Mouse (Mus musculus) spleen, adult 2 months (tissue): Measurements from ENCODE around the gene Slc10a4. TPM values are rescaled to one million over a fixed set of nuclear protein-coding genes. Genes with fewer than 3 reads are reported as not detected.
A peak's percentile ranks its signal among the peaks of the same experiment; 100 is the strongest.
"Not testable (repeated sequence)": the region's sequence is repeated elsewhere in the genome, so short reads cannot be mapped to it uniquely, and the experiment has no call there.

ENCODE experiments used
- DNase-seq, 2 experiments: peaks; one replicate each; pipeline versions ENCODE4 v3.0.0 to v3.0.0-alpha.2; 2012 to 2021; ENCODE audit warnings: low spot score in 2 of 2, low read depth in 1 of 2
- H3K27ac ChIP-seq: fragments of 200-500 bp; 2 replicates; pipeline ENCODE4 v1.5.1; 2012; ENCODE audit warnings: low read length, inconsistent platforms; ENCODE audit not compliant: insufficient read depth
- H3K27me3 ChIP-seq: fragments of 200-500 bp; 2 replicates; pipeline ENCODE4 v1.6.1; 2012; ENCODE audit warnings: mild to moderate bottlenecking, moderate library complexity, low read length, inconsistent platforms; ENCODE audit not compliant: control insufficient read depth, insufficient read depth
- H3K36me3 ChIP-seq: fragments of 200-500 bp; 2 replicates; pipeline ENCODE4 v1.6.1; 2012; ENCODE audit warnings: mild to moderate bottlenecking, low read length, inconsistent platforms; ENCODE audit not compliant: control insufficient read depth, insufficient read depth
- H3K4me1 ChIP-seq: fragments of 200-500 bp; 2 replicates; pipeline ENCODE4 v1.6.1; 2011; ENCODE audit warnings: inconsistent platforms; ENCODE audit not compliant: control insufficient read depth, insufficient read depth, insufficient read length
- H3K4me3 ChIP-seq: fragments of 200-500 bp; 2 replicates; pipeline ENCODE4 v1.5.1; 2011; ENCODE audit warnings: mild to moderate bottlenecking, inconsistent platforms; ENCODE audit not compliant: insufficient read depth, insufficient read length; ENCODE audit errors: extremely low read depth
- CTCF ChIP-seq: fragments of 200-500 bp; IDR thresholded peaks from 2 replicates; pipeline ENCODE4 v1.5.1; 2011; ENCODE audit warnings: mild to moderate bottlenecking, inconsistent platforms; ENCODE audit not compliant: insufficient read depth, insufficient read length, insufficient replicate concordance; ENCODE audit errors: extremely low read depth
- POLR2A ChIP-seq: fragments of 200-500 bp; IDR thresholded peaks from 2 replicates; pipeline ENCODE4 v1.6.1; 2011; ENCODE audit warnings: low read depth, low read length, inconsistent platforms
- WGBS: fragments of 180-500 bp; shearing (Covaris S2); methylation state at CpG from one replicate; pipeline ENCODE4 v1.1.7; 2018; 5-methylcytosine and 5-hydroxymethylcytosine counted together
- polyA plus RNA-seq: library from polyadenylated mRNA; depleted of rRNA; stranded (reverse); fragments of >200 nt; gene quantifications from 2 replicates; pipeline ENCODE4 v1.2.3, GENCODE M21; 2012

Slc10a4 gene
- polyA plus RNA-seq, 1 experiment, result not detected

GRCm38 (mm10) chr5:72994928-72995327 lies 11.8 kb upstream of the Slc10a4 start:
- Histone ChIP-seq H3K27me3 (no peaks in the 10 kb centered on the region), H3K27ac (no peak overlapping the region), H3K4me3 (no peak overlapping the region), H3K36me3 (no peaks in the 10 kb centered on the region), H3K4me1 (no peaks in the 10 kb centered on the region)
- DNase-seq, result no peak
- TF ChIP-seq POLR2A (no peak), CTCF (no peak)
- WGBS, result 92% methylated on average over 2 of the region's 2 CpGs

DNA sequence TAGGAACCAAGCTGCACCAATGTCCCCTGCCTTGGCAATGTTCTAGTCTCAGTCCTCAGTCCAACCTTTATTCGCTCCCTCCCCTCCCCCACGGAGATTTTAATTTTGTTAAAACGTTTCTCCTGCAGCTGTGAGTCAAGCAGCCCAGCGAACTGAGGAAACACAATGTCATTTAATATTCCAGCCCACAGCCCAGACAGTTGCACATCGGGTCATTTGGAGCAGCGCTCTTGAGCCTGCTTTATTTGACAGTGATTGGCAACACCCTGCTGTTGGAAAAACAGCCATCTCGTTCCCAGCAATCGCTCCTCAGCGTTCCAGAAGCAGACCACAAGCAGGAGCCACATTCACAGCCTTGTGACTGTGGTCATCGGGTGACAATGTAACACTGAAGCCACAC lies 11.3 kb upstream of the Slc10a4 start:
- TF ChIP-seq POLR2A, result no peak
- TF ChIP-seq CTCF, result no peak
- Histone ChIP-seq H3K27ac (no peak overlapping the region), H3K4me1 (no peaks in the 10 kb centered on the region), H3K27me3 (no peaks in the 10 kb centered on the region), H3K4me3 (no peak overlapping the region), H3K36me3 (no peaks in the 10 kb centered on the region)
- 75% methylated on average over 10 of the region's 10 CpGs for WGBS
- DNase-seq, result no peak

GRCm38 (mm10) chr5:72998546-72998945 lies 8.1 kb upstream of the Slc10a4 start:
- WGBS, result 91% methylated on average over 1 of the region's 1 CpGs
- not testable (repeated sequence) for DNase-seq, H3K4me3 ChIP-seq, H3K4me1 ChIP-seq, H3K36me3 ChIP-seq, H3K27ac ChIP-seq, H3K27me3 ChIP-seq

DNA sequence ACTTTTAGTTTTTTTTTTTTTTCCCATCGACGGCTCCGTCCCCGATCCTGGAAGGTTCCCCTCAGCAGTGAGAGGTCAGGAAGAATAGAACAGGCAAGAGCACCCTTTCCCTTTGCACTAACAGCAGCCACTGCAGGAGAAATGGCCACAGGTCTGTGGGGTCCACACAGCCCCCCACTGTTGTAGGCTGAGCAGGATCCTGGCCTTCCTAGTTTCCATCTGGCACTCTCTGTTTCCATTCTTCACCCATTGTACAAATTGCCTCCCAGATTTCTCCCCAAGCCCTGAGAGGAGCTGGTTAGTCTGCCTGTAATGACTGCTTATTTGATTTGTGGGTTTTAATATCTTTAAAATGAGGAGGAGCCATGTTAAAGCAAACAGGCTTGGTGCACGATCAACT lies 2.6 kb upstream of the Slc10a4 start:
- H3K27ac ChIP-seq, result no peak overlapping the region
- WGBS, result 90% methylated on average over 5 of the region's 5 CpGs
- H3K4me3 ChIP-seq, result no peak overlapping the region
- peaks cover 10% of the 10 kb centered on the region for H3K27me3 ChIP-seq
- peaks cover 5% of the 10 kb centered on the region for H3K4me1 ChIP-seq
- H3K36me3 ChIP-seq, result no peaks in the 10 kb centered on the region
- TF ChIP-seq POLR2A (no peak), CTCF (no peak)
- no peak for DNase-seq

GRCm38 (mm10) chr5:73007582-73007959 lies 888 bp downstream of the Slc10a4 start:
- Histone ChIP-seq H3K27ac (no peak overlapping the region), H3K27me3 (peaks cover 10% of the 10 kb centered on the region), H3K4me3 (no peak overlapping the region), H3K36me3 (no peaks in the 10 kb centered on the region), H3K4me1 (peaks cover 5% of the 10 kb centered on the region)
- DNase-seq, result no peak
- WGBS, result 46% methylated on average over 5 of the region's 5 CpGs
- TF ChIP-seq POLR2A, result no peak
- no peak for TF ChIP-seq CTCF

DNA sequence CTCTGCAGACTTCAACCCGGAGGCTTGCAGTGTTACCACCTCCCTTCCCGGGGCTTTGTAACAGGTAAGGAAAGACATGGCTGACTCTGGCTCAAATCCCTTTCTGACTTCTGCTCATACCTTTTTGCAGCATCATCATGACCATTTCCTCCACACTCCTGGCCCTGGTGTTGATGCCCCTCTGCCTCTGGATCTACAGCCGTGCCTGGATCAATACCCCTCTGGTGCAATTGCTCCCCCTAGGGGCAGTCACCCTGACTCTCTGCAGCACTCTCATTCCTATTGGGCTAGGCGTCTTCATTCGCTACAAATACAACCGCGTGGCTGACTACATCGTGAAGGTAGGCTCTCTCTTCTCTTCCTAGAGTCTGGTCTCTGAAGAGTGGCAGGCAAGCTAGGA lies 1.5 kb downstream of the Slc10a4 start:
- H3K27me3 ChIP-seq, result peaks cover 10% of the 10 kb centered on the region
- 40% methylated on average over 8 of the region's 8 CpGs for WGBS
- H3K4me3 ChIP-seq, H3K36me3 ChIP-seq, H3K27ac ChIP-seq, DNase-seq, H3K4me1 ChIP-seq: not testable (repeated sequence)
- TF ChIP-seq CTCF, result peak; percentile 15; the same call in 1 of the 2 replicates

GRCm38 (mm10) chr5:73011806-73012205 lies 5.1 kb downstream of the Slc10a4 start:
- not testable (repeated sequence) for H3K36me3 ChIP-seq, H3K4me1 ChIP-seq, H3K27me3 ChIP-seq, H3K4me3 ChIP-seq, DNase-seq, H3K27ac ChIP-seq
- 83% methylated on average over 16 of the region's 16 CpGs for WGBS

DNA sequence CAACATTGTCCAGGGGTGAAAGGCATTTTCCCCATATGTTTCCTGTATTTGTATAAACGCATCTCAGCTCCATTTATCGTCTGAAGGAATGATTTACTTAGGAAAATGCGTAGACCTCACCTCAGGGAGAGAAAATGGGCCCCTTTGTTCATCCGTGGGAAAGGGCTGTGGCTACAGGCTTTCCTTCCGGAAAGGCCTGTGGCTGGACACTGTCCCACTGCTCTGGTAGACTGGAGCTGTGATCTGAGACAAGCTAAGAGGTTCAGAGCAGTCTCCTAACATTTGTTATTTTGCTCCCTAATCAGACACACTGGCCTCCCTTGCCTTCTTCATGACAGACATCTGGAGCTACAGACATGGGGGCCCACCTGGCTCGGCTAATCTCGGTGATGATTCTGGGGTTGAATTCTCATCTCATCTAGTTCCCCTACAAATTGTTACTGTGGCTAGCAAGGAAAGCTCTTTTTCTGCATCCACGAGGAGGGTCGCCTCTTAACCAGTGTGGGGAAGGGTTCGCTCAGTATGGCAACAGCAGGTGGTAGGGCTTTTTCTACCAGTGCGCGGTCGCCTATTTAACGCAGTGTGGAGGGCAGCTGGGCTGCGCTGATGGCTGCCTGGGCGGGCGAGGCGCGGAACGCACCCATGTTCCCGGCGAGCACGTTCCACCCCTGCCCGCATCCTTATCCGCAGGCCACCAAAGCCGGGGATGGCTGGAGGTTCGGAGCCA lies 6.4 kb downstream of the Slc10a4 start:
- not testable (repeated sequence) for H3K27me3 ChIP-seq, DNase-seq, H3K27ac ChIP-seq, H3K4me1 ChIP-seq, H3K4me3 ChIP-seq, H3K36me3 ChIP-seq
- 21% methylated on average over 25 of the region's 27 CpGs for WGBS

- not testable (repeated sequence) for H3K4me1 ChIP-seq, DNase-seq, H3K27ac ChIP-seq, H3K27me3 ChIP-seq, H3K36me3 ChIP-seq
- H3K4me3 ChIP-seq, result peak overlapping the region; percentile 21; the same call in 1 of the 2 replicates
- 4% methylated on average over 37 of the region's 65 CpGs for WGBS
These were observed 7.1 kb downstream of the Slc10a4 start for GRCm38 (mm10) chr5:73013611-73014287.
